Mouse (Mus musculus): ENCODE results near the gene Tas2r130. TPM values are rescaled to one million over a fixed set of nuclear protein-coding genes. Genes with fewer than 3 reads are reported as not detected.
"Not testable (repeated sequence)": the region's sequence is repeated elsewhere in the genome, so short reads cannot be mapped to it uniquely, and the experiment has no call there.

Tas2r130 gene
- total RNA-seq (2021) = not detected in 2 replicates
- long read RNA-seq = 0 reads

GRCm38 (mm10) chr6:131630812-131631211 is at the start of gene Tas2r130:
TSS of gene Tas2r130 (minus strand) at chr6:131630912.
- DNase-seq = no peak

GRCm38 (mm10) chr6:131678786-131679185 is 48.1 kb upstream of the Tas2r130 start, which contains the start of gene Tas2r106:
TSS of gene Tas2r106 (minus strand) at chr6:131678886.
- no peak for DNase-seq

GRCm38 (mm10) chr6:131660049-131660448 is 29.3 kb upstream of the Tas2r130 start, which contains the start of gene Tas2r107:
TSS of gene Tas2r107 (minus strand) at chr6:131660149.
- no peak for DNase-seq

GRCm38 (mm10) chr6:131609956-131610355 is 20.8 kb downstream of the Tas2r130 start:
- DNase-seq = not testable (repeated sequence)

GRCm38 (mm10) chr6:131604821-131605220 is 25.9 kb downstream of the Tas2r130 start:
- DNase-seq = no peak

Other genes starting within 250 kb of the Tas2r130 start
- gene Ybx3, start 242.4 kb downstream of the Tas2r130 start, total RNA-seq (2021) = 194 and 279 TPM in 2 replicates
- gene 5430401F13Rik, start 144.5 kb downstream of the Tas2r130 start, total RNA-seq (2021) = not detected in 2 replicates
- gene Gm6619, start 144.5 kb downstream of the Tas2r130 start, total RNA-seq (2021) = not detected in 2 replicates
- gene Tas2r107, start 29.2 kb upstream of the Tas2r130 start, total RNA-seq (2021) = not detected in 2 replicates
- gene Tas2r106, start 48.0 kb upstream of the Tas2r130 start, total RNA-seq (2021) = not detected in 2 replicates
- not detected in 2 replicates for gene Tas2r104, start 54.8 kb upstream of the Tas2r130 start, total RNA-seq (2021)
- gene Tas2r105, start 56.6 kb upstream of the Tas2r130 start, total RNA-seq (2021) = not detected in 2 replicates
- gene Tas2r114, start 59.2 kb upstream of the Tas2r130 start, total RNA-seq (2021) = not detected in 2 replicates